Comparison of ENCODE assay signal across 9 mouse cellular contexts in the genomic region with DNA sequence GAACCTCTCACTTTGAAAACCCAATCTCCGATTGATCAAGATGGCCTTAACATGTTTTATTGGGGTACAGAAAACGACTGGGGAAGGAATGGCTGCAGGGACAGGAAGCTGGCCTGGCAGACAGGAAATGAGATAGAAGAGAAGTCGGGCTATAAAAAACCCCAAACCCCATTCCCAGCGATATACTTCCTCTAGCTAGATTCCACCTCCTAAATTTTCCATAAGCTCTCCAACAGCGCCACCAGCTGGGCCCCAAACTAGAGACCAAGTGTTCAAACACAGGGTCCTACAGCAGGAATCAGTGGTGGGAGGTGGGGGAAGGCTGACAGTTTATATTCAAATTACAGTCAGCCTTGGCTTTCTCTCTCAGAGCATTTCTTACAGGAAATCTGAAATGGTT. TPM values are rescaled to one million over a fixed set of nuclear protein-coding genes. Genes with fewer than 3 reads are reported as not detected.
DNase-seq lines count a peak whose midpoint lies in the region; ATAC-seq and TF ChIP-seq lines count a peak whose summit lies in the region.
"Had no signal": no experiment of that assay in that cellular context is flagged by ENCODE, and none has a peak within 500 bp of the region (broad histone marks: within the 10 kb centered on the region; RNA-seq: fewer than 3 reads in every experiment).

No protein-coding gene starts in this region.

- no peaks in the 10 kb centered on the region for H3K4me1 ChIP-seq in liver, adult 2 months (ENCODE audit: control insufficient read depth, insufficient read depth, low read length)
- H3K4me1 ChIP-seq in liver, embryonic 11.5 days (replicated peaks; ENCODE audit: control insufficient read depth, insufficient read depth, low read length), result no peaks in the 10 kb centered on the region
- H3K4me1 ChIP-seq in intestine, embryonic 15.5 days (replicated peaks), result no peaks in the 10 kb centered on the region

- H3K4me2 ChIP-seq in liver, embryonic 11.5 days, result no peak overlapping the region
- no peak overlapping the region for H3K4me2 ChIP-seq in intestine, embryonic 15.5 days (replicated peaks)

- no peak for TF ChIP-seq POLR2A in liver, adult 2 months (IDR thresholded peaks at IDR 0.05; ENCODE audit: extremely low read depth, insufficient read depth, low read length)

- H3K9ac ChIP-seq in liver, adult 2 months (ENCODE audit: low read depth, low read length), result no peak overlapping the region
- no peak overlapping the region for H3K9ac ChIP-seq in liver, embryonic 11.5 days (ENCODE audit: low read depth, low read length)
- H3K9ac ChIP-seq in intestine, embryonic 15.5 days, result no peak overlapping the region

- intact Hi-C loops in heart, postnatal 14 days (cut with DNase I), result no loop called here

- DNase-seq in adrenal gland, adult (ENCODE audit: inconsistent age in 2 of 2, low spot score in 1 of 2), result peak; percentile 61 to 89
- DNase-seq in adrenal gland, postnatal 4 days (ENCODE audit: low spot score in 2 of 2), result no peak
- DNase-seq in liver, adult 2 months (ENCODE audit: extremely low read depth, low read depth, low spot score), result peak; percentile 31
- DNase-seq in liver, embryonic 11.5 days (ENCODE audit: low spot score), result no peak
- peak; percentile 58 for DNase-seq in adrenal gland, postnatal 10 days
- DNase-seq in heart, postnatal 14 days, result peak; percentile 6 to 21
- DNase-seq in lung, postnatal 4 days, result peak; percentile 32 to 45

- H3K4me3 ChIP-seq in liver, adult 2 months (ENCODE audit: insufficient read depth, low read depth, low read length), result no peak overlapping the region
- no peak overlapping the region for H3K4me3 ChIP-seq in liver, embryonic 11.5 days (ENCODE audit: low read depth, low read length)
- H3K4me3 ChIP-seq in intestine, embryonic 15.5 days (replicated peaks), result no peak overlapping the region
- H3K4me3 ChIP-seq: myocyte had no signal

- no peaks in the 10 kb centered on the region for H3K27me3 ChIP-seq in liver, adult 2 months (ENCODE audit: control insufficient read depth, insufficient read depth, low read length)
- no peaks in the 10 kb centered on the region for H3K27me3 ChIP-seq in liver, embryonic 11.5 days (replicated peaks; ENCODE audit: control insufficient read depth, insufficient read depth, low read length)
- no peaks in the 10 kb centered on the region for H3K27me3 ChIP-seq in intestine, embryonic 15.5 days (replicated peaks)

- 46% methylated on average over 5 of the region's 5 CpGs for WGBS in liver, adult 2 months
- 33% methylated on average over 5 of the region's 5 CpGs for WGBS in liver, embryonic 11.5 days
- WGBS in intestine, embryonic 15.5 days, result 46% methylated on average over 5 of the region's 5 CpGs

- H3K36me3 ChIP-seq in liver, adult 2 months (ENCODE audit: control insufficient read depth, insufficient read depth, low read length), result no peaks in the 10 kb centered on the region
- H3K36me3 ChIP-seq in liver, embryonic 11.5 days (ENCODE audit: control insufficient read depth, insufficient read depth, low read length), result no peaks in the 10 kb centered on the region
- no peaks in the 10 kb centered on the region for H3K36me3 ChIP-seq in intestine, embryonic 15.5 days

- no peak overlapping the region for H3K27ac ChIP-seq in liver, adult 2 months (replicated peaks; ENCODE audit: insufficient read depth, low read depth, low read length)
- H3K27ac ChIP-seq in liver, embryonic 11.5 days (ENCODE audit: low read depth, low read length), result no peak overlapping the region
- no peak overlapping the region for H3K27ac ChIP-seq in intestine, embryonic 15.5 days

- TF ChIP-seq CTCF in liver, adult 2 months (IDR thresholded peaks at IDR 0.05; ENCODE audit: low read depth, low read length), result peak; percentile 59

- H3K9me3 ChIP-seq in liver, embryonic 11.5 days (ENCODE audit: control insufficient read depth, low read length), result no peaks in the 10 kb centered on the region
- H3K9me3 ChIP-seq in intestine, embryonic 15.5 days, result no peaks in the 10 kb centered on the region

- no peaks in the 10 kb centered on the region for H3K79me2 ChIP-seq in liver, adult 2 months (ENCODE audit: control insufficient read depth, insufficient read depth, low read length)

- ATAC-seq in liver, embryonic 11.5 days (replicated peaks; ENCODE audit: low FRiP score), result no peak
- ATAC-seq in intestine, embryonic 15.5 days, result no peak

RNA-seq across cellular contexts. Expression of a gene that starts 35.8 kb away (rescaled TPM):
- total RNA-seq in adrenal gland, postnatal 4 days (2021), result 10 to 100 TPM; 15.6 to 17.4 TPM
- total RNA-seq in liver, adult 2 months (2014; rRNA removed), result 0.83 and 0.94 TPM in 2 replicates
- 0.21 and 0.34 TPM in 2 replicates for polyA plus RNA-seq in liver, adult 2 months (2012; rRNA removed)
- polyA plus RNA-seq in liver, embryonic 11.5 days (2014; fragmentation: Nextera tagmentation; extraction: Ambion mirVana), result 7.4 and 7.5 TPM in 2 replicates
- 1 to 10 TPM; 7.2 to 7.5 TPM for total RNA-seq in adrenal gland, postnatal 10 days (2021)
- total RNA-seq in heart, postnatal 14 days (2021), result under 1 TPM; 0.33 to 0.41 TPM
- polyA plus RNA-seq in intestine, embryonic 15.5 days (2015; fragmentation: Nextera tagmentation; extraction: Ambion mirVana), result 8.6 and 10.6 TPM in 2 replicates
- polyA plus RNA-seq: myocyte had no signal

Comparison
In these comparisons a context has a peak if more than half of its experiments do, and no peak if none do; other contexts are left out.
1. DNase-seq: peak in adrenal gland, adult (2 of 2), liver, adult 2 months (single experiment), adrenal gland, postnatal 10 days (single experiment), heart, postnatal 14 days (2 of 2) and lung, postnatal 4 days (2 of 2); none in adrenal gland, postnatal 4 days (0 of 2) and liver, embryonic 11.5 days (single experiment).